Mouse (Mus musculus): ENCODE data around the gene E030018B13Rik. TPM values are rescaled to one million over a fixed set of nuclear protein-coding genes. Genes with fewer than 3 reads are reported as not detected.

Gene E030018B13Rik
- total RNA-seq, 2 experiments from 2014 or later: not detected

- peak; percentile 24 for ATAC-seq (replicated peaks; ENCODE audit: low FRiP score, low TSS enrichment, poor library complexity, severe bottlenecking)
Measured at GRCm38 (mm10) chr7:63952077-63952898, 35.6 kb downstream of the E030018B13Rik start.

GRCm38 (mm10) chr7:63955440-63955839, 38.8 kb downstream of the E030018B13Rik start:
- no peak for ATAC-seq (replicated peaks; ENCODE audit: low FRiP score, low TSS enrichment, poor library complexity, severe bottlenecking)

- ATAC-seq (replicated peaks; ENCODE audit: low FRiP score, low TSS enrichment, poor library complexity, severe bottlenecking): peak; percentile 91
Measured at GRCm38 (mm10) chr7:63956138-63956823, 39.6 kb downstream of the E030018B13Rik start.

GRCm38 (mm10) chr7:63956981-63957713, 40.5 kb downstream of the E030018B13Rik start:
- no peak for ATAC-seq (replicated peaks; ENCODE audit: low FRiP score, low TSS enrichment, poor library complexity, severe bottlenecking)

GRCm38 (mm10) chr7:63957872-63958640, 41.4 kb downstream of the E030018B13Rik start:
- no peak for ATAC-seq (replicated peaks; ENCODE audit: low FRiP score, low TSS enrichment, poor library complexity, severe bottlenecking)

GRCm38 (mm10) chr7:63963632-63964031, 47.0 kb downstream of the E030018B13Rik start:
- no peak for ATAC-seq (replicated peaks; ENCODE audit: low FRiP score, low TSS enrichment, poor library complexity, severe bottlenecking)

GRCm38 (mm10) chr7:63964121-63964520, 47.5 kb downstream of the E030018B13Rik start:
- ATAC-seq (replicated peaks; ENCODE audit: low FRiP score, low TSS enrichment, poor library complexity, severe bottlenecking): no peak

GRCm38 (mm10) chr7:63965135-63965534, 48.5 kb downstream of the E030018B13Rik start:
- peak; percentile 80 for ATAC-seq (replicated peaks; ENCODE audit: low FRiP score, low TSS enrichment, poor library complexity, severe bottlenecking)

GRCm38 (mm10) chr7:63965635-63966418, 49.2 kb downstream of the E030018B13Rik start:
- no peak for ATAC-seq (replicated peaks; ENCODE audit: low FRiP score, low TSS enrichment, poor library complexity, severe bottlenecking)

- ATAC-seq (replicated peaks; ENCODE audit: low FRiP score, low TSS enrichment, poor library complexity, severe bottlenecking): no peak
Measured at GRCm38 (mm10) chr7:63969941-63970340, 53.3 kb downstream of the E030018B13Rik start.

Other genes starting within 250 kb of the E030018B13Rik start
- gene Klf13, start 22.1 kb downstream of the E030018B13Rik start, total RNA-seq (2014; fragmentation: Nextera tagmentation): 36.6 and 56.3 TPM in 2 replicates
- 14.7 and 17.3 TPM in 2 replicates for gene Klf13, start 22.1 kb downstream of the E030018B13Rik start, total RNA-seq (2017)
- gene Trpm1, start 237.0 kb downstream of the E030018B13Rik start, total RNA-seq (2014; fragmentation: Nextera tagmentation): 3.1 and 6.3 TPM in 2 replicates
- not detected in 2 replicates for gene Trpm1, start 237.0 kb downstream of the E030018B13Rik start, total RNA-seq (2017)

Data from megakaryocyte-erythroid progenitor cell, adult 5-6 weeks (primary cell).